8 mouse cellular contexts compared by ENCODE assay signal in the genomic region with DNA sequence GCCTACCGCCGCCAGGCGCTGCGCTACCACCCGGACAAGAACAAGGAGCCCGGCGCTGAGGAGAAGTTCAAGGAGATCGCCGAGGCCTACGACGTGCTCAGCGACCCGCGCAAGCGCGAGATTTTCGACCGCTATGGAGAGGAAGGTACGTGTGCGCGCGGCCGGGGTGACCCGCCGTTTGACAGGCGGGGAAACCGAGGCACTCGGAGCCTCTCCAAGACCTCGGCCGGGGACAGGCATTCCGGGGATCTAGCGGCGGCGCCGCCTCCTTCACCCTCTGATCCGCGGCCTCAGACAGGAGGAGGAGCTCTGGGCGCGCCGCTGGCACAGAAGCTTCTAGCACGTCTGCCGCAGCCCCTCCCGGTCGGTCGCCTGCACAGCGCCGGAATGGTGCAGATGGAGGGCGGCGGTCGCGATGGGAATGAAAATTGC. TPM values are rescaled to one million over a fixed set of nuclear protein-coding genes. Genes with fewer than 3 reads are reported as not detected.
DNase-seq lines count a peak whose midpoint lies in the region; ATAC-seq and TF ChIP-seq lines count a peak whose summit lies in the region.

No protein-coding gene starts in this region.

- under 1% methylated on average over 51 of the region's 51 CpGs for WGBS in cerebellum, adult 2 months
- under 1% methylated on average over 51 of the region's 51 CpGs for WGBS in heart, adult 2 months
- WGBS in limb, embryonic 12.5 days = under 1% methylated on average over 51 of the region's 51 CpGs
- WGBS in midbrain, embryonic 12.5 days = under 1% methylated on average over 51 of the region's 51 CpGs

- H3K9me3 ChIP-seq in limb, embryonic 12.5 days = no peaks in the 10 kb centered on the region
- H3K9me3 ChIP-seq in midbrain, embryonic 12.5 days = no peaks in the 10 kb centered on the region

- H3K4me1 ChIP-seq in cerebellum, adult 2 months (ENCODE audit: control insufficient read depth, insufficient read depth, low read length) = peaks cover 7% of the 10 kb centered on the region
- H3K4me1 ChIP-seq in heart, adult 2 months (ENCODE audit: control insufficient read depth, insufficient read depth, low read length) = peaks cover 6% of the 10 kb centered on the region
- peaks cover 20% of the 10 kb centered on the region for H3K4me1 ChIP-seq in limb, embryonic 12.5 days (replicated peaks)
- peaks cover 27% of the 10 kb centered on the region for H3K4me1 ChIP-seq in midbrain, embryonic 12.5 days

- intact Hi-C loops in heart, adult 2 months (cut with DNase I) = loop anchor here (5.0 to 10.0 kb wide), 2 partner anchors 41 to 164 kb away; partner anchors contain the start of gene Ndufb7

- H3K9ac ChIP-seq in heart, adult 2 months (ENCODE audit: low read depth, low read length) = peak overlapping the region; percentile 89
- H3K9ac ChIP-seq in limb, embryonic 12.5 days (replicated peaks) = peak overlapping the region; percentile 88
- peak overlapping the region; percentile 90 for H3K9ac ChIP-seq in midbrain, embryonic 12.5 days (replicated peaks)

- no peaks in the 10 kb centered on the region for H3K27me3 ChIP-seq in cerebellum, adult 2 months (ENCODE audit: control insufficient read depth, insufficient read depth, low read length)
- no peaks in the 10 kb centered on the region for H3K27me3 ChIP-seq in heart, adult 2 months (ENCODE audit: control insufficient read depth, insufficient read depth, low read length)
- H3K27me3 ChIP-seq in limb, embryonic 12.5 days = no peaks in the 10 kb centered on the region
- H3K27me3 ChIP-seq in midbrain, embryonic 12.5 days = no peaks in the 10 kb centered on the region

- H3K27ac ChIP-seq in cerebellum, adult 2 months (ENCODE audit: insufficient read depth, low read length) = peak overlapping the region; percentile 85
- peak overlapping the region; percentile 100 for H3K27ac ChIP-seq in heart, adult 2 months
- peak overlapping the region; percentile 97 for H3K27ac ChIP-seq in limb, embryonic 12.5 days
- peak overlapping the region; percentile 97 for H3K27ac ChIP-seq in midbrain, embryonic 12.5 days (replicated peaks)

- peaks cover 2% of the 10 kb centered on the region for H3K79me2 ChIP-seq in heart, adult 2 months (replicated peaks; ENCODE audit: control insufficient read depth, insufficient read depth, low read length)

- no peak for TF ChIP-seq CTCF in cerebellum, adult 2 months (IDR thresholded peaks at IDR 0.05; ENCODE audit: borderline replicate concordance, insufficient read depth, low read depth, low read length)
- peak; percentile 32 for TF ChIP-seq CTCF in heart, adult 2 months (IDR thresholded peaks at IDR 0.05)

- peak overlapping the region; percentile 77 for H3K4me2 ChIP-seq in limb, embryonic 12.5 days
- peak overlapping the region; percentile 79 for H3K4me2 ChIP-seq in midbrain, embryonic 12.5 days (replicated peaks)

- peak; percentile 69 for ATAC-seq in limb, embryonic 12.5 days (ENCODE audit: insufficient number of reproducible peaks, insufficient read depth, low FRiP score, low TSS enrichment, low read depth)
- peak; percentile 55 for ATAC-seq in midbrain, embryonic 12.5 days (ENCODE audit: low FRiP score, low read depth)

- TF ChIP-seq EP300 in heart, adult 2 months (IDR thresholded peaks at IDR 0.05; ENCODE audit: insufficient read depth, low read depth, low read length) = no peak

- H3K36me3 ChIP-seq in heart, adult 2 months (ENCODE audit: control insufficient read depth, insufficient read depth, low read length) = peaks cover 2% of the 10 kb centered on the region; the same call in 1 of the 2 replicates
- peaks cover 38% of the 10 kb centered on the region for H3K36me3 ChIP-seq in limb, embryonic 12.5 days
- H3K36me3 ChIP-seq in midbrain, embryonic 12.5 days = peaks cover 35% of the 10 kb centered on the region

- no peak for TF ChIP-seq POLR2A in cerebellum, adult 2 months (IDR thresholded peaks at IDR 0.05; ENCODE audit: borderline replicate concordance, insufficient read depth, low read length)
- peak; percentile 17 for TF ChIP-seq POLR2A in heart, adult 2 months (IDR thresholded peaks at IDR 0.05; ENCODE audit: insufficient read depth, low read depth, low read length)

- DNase-seq in cerebellum, adult 2 months = peak; percentile 81 to 84
- no peak for DNase-seq in cerebellum, adult 8-10 months
- peak; percentile 47 for DNase-seq in embryo, embryonic 11.5 days (ENCODE audit: low read depth, low spot score)
- peak; percentile 90 to 92 for DNase-seq in heart, adult 2 months
- DNase-seq in kidney, adult 18-20 months = peak; percentile 90
- DNase-seq in spleen, adult 12 weeks (ENCODE audit: low spot score) = peak; percentile 81

- H3K4me3 ChIP-seq in cerebellum, adult 2 months (replicated peaks; ENCODE audit: insufficient read depth, low read depth, low read length) = peak overlapping the region; percentile 85
- H3K4me3 ChIP-seq in heart, adult 2 months = peak overlapping the region; percentile 82
- H3K4me3 ChIP-seq in limb, embryonic 12.5 days (replicated peaks) = peak overlapping the region; percentile 75
- H3K4me3 ChIP-seq in midbrain, embryonic 12.5 days = peak overlapping the region; percentile 84

RNA-seq across cellular contexts. Expression of gene Dnajb1, which starts 0.4 kb away (rescaled TPM):
- polyA plus RNA-seq in cerebellum, adult 2 months (2012; rRNA removed) = 29.9 and 33.0 TPM in 2 replicates
- 10 to 100 TPM; 11.3 to 16.8 TPM for total RNA-seq in heart, adult 2 months (2021)
- 13.4 and 17.4 TPM in 2 replicates for polyA plus RNA-seq in heart, adult 2 months (2012; rRNA removed)
- 68.4 and 72.8 TPM in 2 replicates for polyA plus RNA-seq in limb, embryonic 12.5 days (2016; fragmentation: Nextera tagmentation; extraction: Ambion mirVana)
- polyA plus RNA-seq in midbrain, embryonic 12.5 days (2016; fragmentation: Nextera tagmentation; extraction: Ambion mirVana) = 66.4 and 67.7 TPM in 2 replicates

RNA-seq across cellular contexts. Expression of gene Tecr, which starts 0.6 kb away (rescaled TPM):
- 1,238 and 1,304 TPM in 2 replicates for polyA plus RNA-seq in cerebellum, adult 2 months (2012; rRNA removed)
- total RNA-seq in heart, adult 2 months (2021) = 100 to 1,000 TPM; 445 to 505 TPM
- 772 and 935 TPM in 2 replicates for polyA plus RNA-seq in heart, adult 2 months (2012; rRNA removed)
- polyA plus RNA-seq in limb, embryonic 12.5 days (2016; fragmentation: Nextera tagmentation; extraction: Ambion mirVana) = 577 and 580 TPM in 2 replicates
- polyA plus RNA-seq in midbrain, embryonic 12.5 days (2016; fragmentation: Nextera tagmentation; extraction: Ambion mirVana) = 600 and 631 TPM in 2 replicates

RNA-seq across cellular contexts. Expression of gene Ndufb7, which starts 41.9 kb away (rescaled TPM):
- 394 and 445 TPM in 2 replicates for polyA plus RNA-seq in cerebellum, adult 2 months (2012; rRNA removed)
- total RNA-seq in heart, adult 2 months (2021) = 100 to 1,000 TPM; 620 to 733 TPM
- 1,081 and 1,159 TPM in 2 replicates for polyA plus RNA-seq in heart, adult 2 months (2012; rRNA removed)
- polyA plus RNA-seq in limb, embryonic 12.5 days (2016; fragmentation: Nextera tagmentation; extraction: Ambion mirVana) = 302 and 305 TPM in 2 replicates
- 329 and 353 TPM in 2 replicates for polyA plus RNA-seq in midbrain, embryonic 12.5 days (2016; fragmentation: Nextera tagmentation; extraction: Ambion mirVana)

RNA-seq across cellular contexts. Expression of gene Gipc1, which starts 44.1 kb away (rescaled TPM):
- 51.3 and 51.7 TPM in 2 replicates for polyA plus RNA-seq in cerebellum, adult 2 months (2012; rRNA removed)
- total RNA-seq in heart, adult 2 months (2021) = 10 to 100 TPM; 23.8 to 25.6 TPM
- polyA plus RNA-seq in heart, adult 2 months (2012; rRNA removed) = 22.3 and 27.7 TPM in 2 replicates
- 179 and 185 TPM in 2 replicates for polyA plus RNA-seq in limb, embryonic 12.5 days (2016; fragmentation: Nextera tagmentation; extraction: Ambion mirVana)
- polyA plus RNA-seq in midbrain, embryonic 12.5 days (2016; fragmentation: Nextera tagmentation; extraction: Ambion mirVana) = 198 and 204 TPM in 2 replicates

RNA-seq across cellular contexts. Expression of gene Ptger1, which starts 58.1 kb away (rescaled TPM):
- 0.76 and 0.77 TPM in 2 replicates for polyA plus RNA-seq in cerebellum, adult 2 months (2012; rRNA removed)
- total RNA-seq in heart, adult 2 months (2021) = under 1 TPM; 0.37 to 0.39 TPM
- 0.41 and 0.79 TPM in 2 replicates for polyA plus RNA-seq in heart, adult 2 months (2012; rRNA removed)
- polyA plus RNA-seq in limb, embryonic 12.5 days (2016; fragmentation: Nextera tagmentation; extraction: Ambion mirVana) = 0.63 and 0.90 TPM in 2 replicates
- polyA plus RNA-seq in midbrain, embryonic 12.5 days (2016; fragmentation: Nextera tagmentation; extraction: Ambion mirVana) = 0.75 and 0.97 TPM in 2 replicates
